Mouse (Mus musculus) midbrain, embryonic 12.5 days (tissue): ENCODE measurements around the gene Gga3. TPM values are rescaled to one million over a fixed set of nuclear protein-coding genes. Genes with fewer than 3 reads are reported as not detected.

Experiments used
- ATAC-seq: fragments of 200-750 bp; cut with Nextera tagmentation; 2 replicates; pipeline ENCODE4 v1.8.0; 2017; ENCODE audit warnings: low read depth, moderate TSS enrichment, moderate library complexity; ENCODE audit not compliant: low FRiP score
- H3K27ac ChIP-seq: fragments of 300-500 bp; sonication (generic); replicated peaks from 2 replicates; pipeline ENCODE4 v1.5.1; 2016; ENCODE audit warnings: mild to moderate bottlenecking
- H3K27me3 ChIP-seq: fragments of 300-500 bp; sonication (generic); 2 replicates; pipeline ENCODE4 v1.6.1; 2016; ENCODE audit warnings: mild to moderate bottlenecking
- H3K36me3 ChIP-seq: fragments of 300-500 bp; sonication (generic); 2 replicates; pipeline ENCODE4 v1.6.1; 2016
- H3K4me1 ChIP-seq: fragments of 300-500 bp; sonication (generic); 2 replicates; pipeline ENCODE4 v1.6.1; 2016
- H3K4me2 ChIP-seq: fragments of 300-500 bp; sonication (generic); replicated peaks from 2 replicates; pipeline ENCODE4 v1.6.1; 2016; ENCODE audit warnings: mild to moderate bottlenecking, moderate library complexity
- H3K4me3 ChIP-seq: fragments of 300-500 bp; sonication (generic); 2 replicates; pipeline ENCODE4 v1.5.1; 2016; ENCODE audit warnings: mild to moderate bottlenecking
- H3K9ac ChIP-seq: fragments of 300-500 bp; sonication (generic); replicated peaks from 2 replicates; pipeline ENCODE4 v1.6.1; 2016; ENCODE audit warnings: mild to moderate bottlenecking, moderate library complexity
- H3K9me3 ChIP-seq: fragments of 300-500 bp; sonication (generic); 2 replicates; pipeline ENCODE4 v1.6.1; 2016; ENCODE audit warnings: mild to moderate bottlenecking
- WGBS: fragments of 180-500 bp; shearing (Covaris S2); methylation state at CpG from one replicate; pipeline ENCODE4 v1.1.7; 2016; 5-methylcytosine and 5-hydroxymethylcytosine counted together
- polyA plus RNA-seq: library from polyadenylated mRNA; unstranded; fragments of >200 nt; fragmentation: Nextera tagmentation; extraction: Ambion mirVana; gene quantifications from 2 replicates; pipeline ENCODE4 v1.2.1, GENCODE M21; 2016

Gga3 gene
- polyA plus RNA-seq, 1 experiment from 2014 or later = 34.6 TPM

DNA sequence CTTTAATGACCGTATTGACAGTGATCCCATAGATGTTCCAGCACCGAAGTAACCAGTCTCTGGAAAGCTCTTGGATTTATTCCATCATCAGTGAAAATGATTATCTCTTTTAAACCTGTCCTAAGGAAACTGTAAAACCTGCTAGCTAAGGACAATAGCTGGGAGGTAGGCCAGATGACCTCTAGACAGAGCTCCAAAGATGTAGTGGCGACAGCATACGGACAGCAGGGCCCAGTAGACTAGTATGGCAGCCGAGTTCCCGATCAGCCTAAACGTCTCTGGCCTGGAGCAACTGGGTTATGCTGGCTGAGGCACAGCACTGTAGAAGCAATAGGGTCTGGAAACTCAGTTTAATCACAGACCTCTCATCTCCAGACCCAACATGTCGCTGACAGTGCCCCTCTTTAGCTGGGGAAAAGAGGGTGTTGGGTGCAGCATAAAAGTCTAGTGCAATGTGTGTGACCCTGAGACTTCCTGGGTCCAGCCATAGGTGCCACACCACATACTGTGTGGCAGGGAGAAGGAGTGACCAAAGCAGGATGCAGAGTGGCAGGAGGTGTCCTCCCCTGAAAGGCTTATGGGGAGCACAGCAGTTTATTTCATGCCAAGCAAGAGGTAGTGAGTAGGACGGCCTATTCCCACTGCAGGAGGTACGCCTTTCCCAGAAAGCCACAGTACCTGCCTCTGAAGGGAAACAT is 19.3 kb downstream of the Gga3 start:
- Histone ChIP-seq H3K9me3 (no peaks in the 10 kb centered on the region), H3K27ac (no peak overlapping the region), H3K27me3 (no peaks in the 10 kb centered on the region), H3K9ac (no peak overlapping the region), H3K4me3 (no peak overlapping the region), H3K36me3 (peaks cover 92% of the 10 kb centered on the region), H3K4me1 (no peaks in the 10 kb centered on the region), H3K4me2 (no peak overlapping the region)
- no peak for ATAC-seq
- 90% methylated on average over 10 of the region's 10 CpGs for WGBS

GRCm38 (mm10) chr11:115582913-115583606 is 20.8 kb downstream of the Gga3 start:
- peaks cover 96% of the 10 kb centered on the region for H3K36me3 ChIP-seq
- H3K4me1 ChIP-seq = no peaks in the 10 kb centered on the region
- 84% methylated on average over 10 of the region's 10 CpGs for WGBS
- H3K9ac ChIP-seq = no peak overlapping the region
- no peaks in the 10 kb centered on the region for H3K27me3 ChIP-seq
- no peak for ATAC-seq
- no peak overlapping the region for H3K4me3 ChIP-seq
- H3K9me3 ChIP-seq = no peaks in the 10 kb centered on the region
- no peak overlapping the region for H3K4me2 ChIP-seq
- H3K27ac ChIP-seq = no peak overlapping the region

- Histone ChIP-seq H3K4me3 (no peak overlapping the region), H3K4me1 (no peaks in the 10 kb centered on the region), H3K27me3 (no peaks in the 10 kb centered on the region), H3K9ac (no peak overlapping the region), H3K36me3 (peaks cover 72% of the 10 kb centered on the region), H3K9me3 (no peaks in the 10 kb centered on the region), H3K4me2 (no peak overlapping the region), H3K27ac (no peak overlapping the region)
- ATAC-seq = no peak
Measured at GRCm38 (mm10) chr11:115579080-115579479, 24.8 kb downstream of the Gga3 start.

DNA sequence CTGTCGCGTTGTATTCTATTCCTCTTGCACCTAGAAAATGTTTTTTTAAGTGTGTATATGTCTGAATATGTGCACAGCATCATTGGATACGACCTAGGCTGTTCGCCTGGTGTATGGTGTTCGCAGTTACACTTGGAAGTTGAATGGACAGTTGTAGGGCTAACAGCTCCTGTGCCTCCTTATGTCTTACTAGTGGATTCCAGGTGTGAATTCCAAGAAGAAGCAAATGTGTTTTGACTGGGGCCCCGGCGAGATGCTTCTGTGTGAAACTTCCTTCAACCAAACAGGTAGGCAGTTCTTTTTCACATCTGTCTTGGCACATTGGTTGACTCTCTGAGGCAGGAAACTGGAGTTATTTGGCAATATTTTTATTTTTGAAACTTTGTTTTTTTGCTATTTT is 38.9 kb downstream of the Gga3 start:
- H3K27ac ChIP-seq = no peak overlapping the region

GRCm38 (mm10) chr11:115564064-115564809 is 39.6 kb downstream of the Gga3 start, which contains the start of gene Nup85:
TSS of gene Nup85 (plus strand) at chr11:115564434.
- Histone ChIP-seq H3K27ac (peak within 1 kb of the TSS; percentile 78), H3K4me1 (peaks cover 13% of the 10 kb centered on the region)

More for the DNA sequence above, 38.9 kb downstream of the Gga3 start:
- no peaks in the 10 kb centered on the region for H3K27me3 ChIP-seq
- no peaks in the 10 kb centered on the region for H3K9me3 ChIP-seq
- H3K4me1 ChIP-seq = peaks cover 13% of the 10 kb centered on the region
- peak overlapping the region; percentile 83 for H3K9ac ChIP-seq
- no peak for ATAC-seq
- peak overlapping the region; percentile 88 for H3K4me3 ChIP-seq
- peak overlapping the region; percentile 86 for H3K4me2 ChIP-seq
- H3K36me3 ChIP-seq = peaks cover 39% of the 10 kb centered on the region
- 21% methylated on average over 7 of the region's 7 CpGs for WGBS

GRCm38 (mm10) chr11:115563406-115563805 is 40.4 kb downstream of the Gga3 start:
- H3K4me3 ChIP-seq = peak overlapping the region; percentile 88
- 46% methylated on average over 4 of the region's 4 CpGs for WGBS
- peak overlapping the region; percentile 83 for H3K9ac ChIP-seq
- no peaks in the 10 kb centered on the region for H3K27me3 ChIP-seq
- peak overlapping the region; percentile 78 for H3K27ac ChIP-seq
- peak overlapping the region; percentile 86 for H3K4me2 ChIP-seq
- peaks cover 23% of the 10 kb centered on the region for H3K36me3 ChIP-seq
- ATAC-seq = 0 out of 2 replicates have a peak, but pooled peaks have one; percentile 38
- no peaks in the 10 kb centered on the region for H3K9me3 ChIP-seq
- peaks cover 13% of the 10 kb centered on the region for H3K4me1 ChIP-seq

More at GRCm38 (mm10) chr11:115564064-115564809, 39.6 kb downstream of the Gga3 start, which contains the start of gene Nup85:
- ATAC-seq = peak; percentile 91
- Histone ChIP-seq H3K4me2 (peak within 1 kb of the TSS; percentile 86), H3K36me3 (peaks cover 31% of the 10 kb centered on the region), H3K27me3 (no peaks in the 10 kb centered on the region), H3K4me3 (peak within 1 kb of the TSS; percentile 88), H3K9me3 (no peaks in the 10 kb centered on the region), H3K9ac (peak within 1 kb of the TSS; percentile 83)
- under 1% methylated on average over 42 of the region's 42 CpGs for WGBS

DNA sequence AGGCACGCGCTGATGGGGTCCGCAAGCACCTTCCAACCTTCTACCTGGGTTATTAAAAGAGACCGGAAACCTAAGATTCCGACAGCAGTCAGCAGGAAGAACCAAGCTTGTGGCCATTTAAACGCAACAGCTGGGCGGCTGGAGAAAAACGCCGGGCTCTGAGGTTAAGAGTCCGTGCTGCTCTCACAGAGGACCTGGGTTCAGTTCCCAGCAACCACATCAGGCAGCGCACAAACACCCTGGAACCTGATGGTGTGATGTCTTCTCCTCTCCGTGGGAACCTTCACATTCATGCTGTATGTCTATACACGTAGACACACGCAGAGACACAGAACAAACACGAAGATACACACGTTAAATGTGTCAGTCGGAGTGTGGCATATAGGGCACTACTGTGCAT is 48.1 kb downstream of the Gga3 start:
- Histone ChIP-seq H3K9me3 (no peaks in the 10 kb centered on the region), H3K4me1 (no peaks in the 10 kb centered on the region)
- 79% methylated on average over 17 of the region's 17 CpGs for WGBS

DNA sequence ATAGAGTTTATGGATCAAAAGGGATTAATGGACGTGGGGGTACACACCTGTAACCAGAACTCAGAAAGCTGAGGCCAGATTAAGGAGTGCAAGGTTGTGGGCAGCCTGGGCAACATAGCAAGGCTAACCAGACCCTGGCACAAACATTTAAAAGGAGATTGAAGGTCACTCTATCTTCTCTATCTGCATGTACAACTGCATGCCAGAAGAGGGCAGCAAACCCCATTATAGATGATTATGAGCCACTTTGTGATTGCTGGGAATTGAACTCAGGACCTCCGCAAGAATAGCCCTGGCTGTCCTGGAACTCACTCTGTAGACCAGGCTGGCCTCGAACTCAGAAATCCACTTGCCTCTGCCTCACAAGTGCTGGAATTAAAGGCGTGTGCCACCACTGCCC is 51.1 kb downstream of the Gga3 start:
- no peaks in the 10 kb centered on the region for H3K27me3 ChIP-seq
- no peaks in the 10 kb centered on the region for H3K36me3 ChIP-seq
- H3K4me3 ChIP-seq = no peak overlapping the region
- no peaks in the 10 kb centered on the region for H3K4me1 ChIP-seq
- H3K9me3 ChIP-seq = no peaks in the 10 kb centered on the region
- H3K9ac ChIP-seq = no peak overlapping the region
- no peak overlapping the region for H3K4me2 ChIP-seq
- WGBS = 56% methylated on average over 4 of the region's 4 CpGs
- ATAC-seq = no peak
- H3K27ac ChIP-seq = no peak overlapping the region

More for the DNA sequence above, 48.1 kb downstream of the Gga3 start:
- Histone ChIP-seq H3K27ac (no peak overlapping the region), H3K9ac (no peak overlapping the region), H3K4me2 (no peak overlapping the region), H3K36me3 (no peaks in the 10 kb centered on the region), H3K4me3 (no peak overlapping the region), H3K27me3 (no peaks in the 10 kb centered on the region)
- no peak for ATAC-seq

- Histone ChIP-seq H3K4me3 (no peak overlapping the region), H3K9ac (no peak overlapping the region), H3K27me3 (peaks cover 12% of the 10 kb centered on the region), H3K27ac (no peak overlapping the region), H3K4me2 (no peak overlapping the region), H3K36me3 (no peaks in the 10 kb centered on the region), H3K9me3 (no peaks in the 10 kb centered on the region), H3K4me1 (no peaks in the 10 kb centered on the region)
- 86% methylated on average over 4 of the region's 4 CpGs for WGBS
- ATAC-seq = no peak
Measured at GRCm38 (mm10) chr11:115543571-115543970, 60.3 kb downstream of the Gga3 start.

GRCm38 (mm10) chr11:115538045-115538444 is 65.8 kb downstream of the Gga3 start:
- H3K4me2 ChIP-seq = no peak overlapping the region
- no peak for ATAC-seq
- H3K9ac ChIP-seq = no peak overlapping the region
- peaks cover 15% of the 10 kb centered on the region for H3K4me1 ChIP-seq
- peaks cover 6% of the 10 kb centered on the region; the same call in 1 of the 2 replicates for H3K27me3 ChIP-seq
- H3K9me3 ChIP-seq = no peaks in the 10 kb centered on the region
- 44% methylated on average over 2 of the region's 2 CpGs for WGBS
- peaks cover 6% of the 10 kb centered on the region for H3K36me3 ChIP-seq
- no peak overlapping the region for H3K4me3 ChIP-seq
- H3K27ac ChIP-seq = no peak overlapping the region

GRCm38 (mm10) chr11:115536856-115537568 is 66.8 kb downstream of the Gga3 start:
- 90% methylated on average over 10 of the region's 10 CpGs for WGBS
- no peak; the same call in 1 of the 2 replicates for ATAC-seq

More at GRCm38 (mm10) chr11:115536856-115537568, 66.8 kb downstream of the Gga3 start:
- Histone ChIP-seq H3K27ac (peak overlapping the region; percentile 100), H3K9ac (no peak overlapping the region), H3K27me3 (peaks cover 1% of the 10 kb centered on the region; the same call in 1 of the 2 replicates), H3K4me1 (peaks cover 17% of the 10 kb centered on the region), H3K9me3 (no peaks in the 10 kb centered on the region), H3K36me3 (peaks cover 16% of the 10 kb centered on the region), H3K4me3 (peak overlapping the region; percentile 77), H3K4me2 (peak overlapping the region; percentile 69)
